16 mouse cellular contexts compared by ENCODE assay signal in genomic region chr1:133951598-133951997, GRCm38 (mm10). TPM values are rescaled to one million over a fixed set of nuclear protein-coding genes. Genes with fewer than 3 reads are reported as not detected.
A peak's percentile ranks its signal among the peaks of the same experiment; 100 is the strongest.
DNase-seq lines count a peak whose midpoint lies in the region; ATAC-seq and TF ChIP-seq lines count a peak whose summit lies in the region.
"Had no signal": no experiment of that assay in that cellular context is flagged by ENCODE, and none has a peak within 500 bp of the region (broad histone marks: within the 10 kb centered on the region; RNA-seq: fewer than 3 reads in every experiment).

No protein-coding gene starts in this region.

- peak; percentile 42; the same call in 1 of the 2 replicates for ATAC-seq in lung, embryonic 16.5 days (ENCODE audit: low read depth)
- peak; percentile 95 for ATAC-seq in liver, embryonic 11.5 days (replicated peaks; ENCODE audit: low FRiP score)
- peak; percentile 54; the same call in 1 of the 2 replicates for ATAC-seq in stomach, postnatal 0 days (ENCODE audit: low FRiP score, low TSS enrichment)

- WGBS in lung, embryonic 16.5 days: 36% methylated on average over 6 of the region's 6 CpGs
- WGBS in liver, embryonic 11.5 days: 27% methylated on average over 6 of the region's 6 CpGs
- 65% methylated on average over 6 of the region's 6 CpGs for whole genome bisulfite sequencing in stomach, postnatal 0 days

- no peaks in the 10 kb centered on the region for H3K27me3 ChIP-seq in lung, embryonic 16.5 days (ENCODE audit: control insufficient read depth, insufficient read depth, low read depth, low read length)
- no peaks in the 10 kb centered on the region for H3K27me3 ChIP-seq in liver, embryonic 11.5 days (replicated peaks; ENCODE audit: control insufficient read depth, insufficient read depth, low read length)
- H3K27me3 ChIP-seq in stomach, postnatal 0 days (ENCODE audit: control insufficient read depth, insufficient read depth, low read length): no peaks in the 10 kb centered on the region

- TF ChIP-seq CTCF in stomach, postnatal 0 days (IDR thresholded peaks at IDR 0.05; ENCODE audit: low read depth): no peak

- TF ChIP-seq EP300 in stomach, postnatal 0 days (optimal IDR thresholded peaks at IDR 0.05): no peak

- H3K4me2 ChIP-seq in lung, embryonic 16.5 days (ENCODE audit: low read depth, low read length): no peak overlapping the region
- H3K4me2 ChIP-seq in liver, embryonic 11.5 days: peak overlapping the region; percentile 39
- H3K4me2 ChIP-seq in stomach, postnatal 0 days (replicated peaks; ENCODE audit: low read depth): no peak overlapping the region
- H3K4me2 ChIP-seq: hindbrain, embryonic 14.5 days; limb, embryonic 13.5 days had no signal

- H3K4me1 ChIP-seq in lung, embryonic 16.5 days (replicated peaks; ENCODE audit: control insufficient read depth, insufficient read depth, low read length): peaks cover 16% of the 10 kb centered on the region
- peaks cover 40% of the 10 kb centered on the region for H3K4me1 ChIP-seq in liver, embryonic 11.5 days (replicated peaks; ENCODE audit: control insufficient read depth, insufficient read depth, low read length)
- H3K4me1 ChIP-seq in stomach, postnatal 0 days (replicated peaks; ENCODE audit: control insufficient read depth, insufficient read depth): no peaks in the 10 kb centered on the region

- no peaks in the 10 kb centered on the region for H3K36me3 ChIP-seq in lung, embryonic 16.5 days (ENCODE audit: control insufficient read depth, insufficient read depth, low read length)
- no peaks in the 10 kb centered on the region for H3K36me3 ChIP-seq in liver, embryonic 11.5 days (ENCODE audit: control insufficient read depth, insufficient read depth, low read length)
- no peaks in the 10 kb centered on the region for H3K36me3 ChIP-seq in stomach, postnatal 0 days (ENCODE audit: control insufficient read depth, insufficient read depth, low read length)
- H3K36me3 ChIP-seq: limb, embryonic 13.5 days; midbrain, embryonic 10.5 days had no signal

- no peak overlapping the region for H3K9ac ChIP-seq in lung, embryonic 16.5 days (ENCODE audit: low read length)
- H3K9ac ChIP-seq in liver, embryonic 11.5 days (ENCODE audit: low read depth, low read length): peak overlapping the region; percentile 49; the same call in 1 of the 2 replicates
- H3K9ac ChIP-seq in stomach, postnatal 0 days (ENCODE audit: low read length): no peak overlapping the region
- H3K9ac ChIP-seq: hindbrain, embryonic 14.5 days; limb, embryonic 13.5 days had no signal

- H3K27ac ChIP-seq in lung, embryonic 16.5 days (ENCODE audit: low read length): no peak overlapping the region
- H3K27ac ChIP-seq in liver, embryonic 11.5 days (ENCODE audit: low read depth, low read length): peak overlapping the region; percentile 90
- no peak overlapping the region for H3K27ac ChIP-seq in stomach, postnatal 0 days (replicated peaks)
- H3K27ac ChIP-seq: hindbrain, embryonic 14.5 days; left cerebral cortex, adult 2 months; limb, embryonic 13.5 days; midbrain, embryonic 10.5 days had no signal

- no peak overlapping the region for H3K4me3 ChIP-seq in lung, embryonic 16.5 days (ENCODE audit: low read length)
- H3K4me3 ChIP-seq in liver, embryonic 11.5 days (ENCODE audit: low read depth, low read length): no peak overlapping the region
- H3K4me3 ChIP-seq in stomach, postnatal 0 days (ENCODE audit: low read depth, low read length): no peak overlapping the region
- H3K4me3 ChIP-seq: left cerebral cortex, adult 2 months; limb, embryonic 13.5 days; midbrain, embryonic 10.5 days had no signal

- DNase-seq in embryo, embryonic 10 days (ENCODE audit: low spot score): peak; percentile 23
- no peak for DNase-seq in embryo, embryonic 11 days
- DNase-seq in lung, adult 18-20 months: no peak
- no peak for DNase-seq in liver, embryonic 11.5 days (ENCODE audit: low spot score)
- no peak for DNase-seq in stomach, postnatal 0 days (ENCODE audit: low spot score)
- no peak for DNase-seq in adipocyte (ENCODE audit: low spot score)
- DNase-seq in neural tube, embryonic 10.5 days (ENCODE audit: extremely low spot score, low spot score): no peak
- DNase-seq: cerebellum, adult 9-11 months; gastrocnemius, postnatal 25 days; kidney, adult 9 months; right cerebral cortex, postnatal 14 days had no signal

- no peaks in the 10 kb centered on the region for H3K9me3 ChIP-seq in lung, embryonic 16.5 days (ENCODE audit: control insufficient read depth, low read length)
- no peaks in the 10 kb centered on the region for H3K9me3 ChIP-seq in liver, embryonic 11.5 days (ENCODE audit: control insufficient read depth, low read length)
- H3K9me3 ChIP-seq in stomach, postnatal 0 days (ENCODE audit: control insufficient read depth, low read length): no peaks in the 10 kb centered on the region
- H3K9me3 ChIP-seq: limb, embryonic 13.5 days; midbrain, embryonic 10.5 days had no signal

RNA-seq across cellular contexts. Expression of gene Prelp, which starts 30.4 kb away (rescaled TPM):
- polyA plus RNA-seq in lung, embryonic 16.5 days (2015; fragmentation: Nextera tagmentation; extraction: Ambion mirVana): 22.4 and 28.6 TPM in 2 replicates
- polyA plus RNA-seq in liver, embryonic 11.5 days (2014; fragmentation: Nextera tagmentation; extraction: Ambion mirVana): 0.11 and 0.23 TPM in 2 replicates
- polyA plus RNA-seq in stomach, postnatal 0 days (2015; fragmentation: Nextera tagmentation; extraction: Ambion mirVana): 4.7 and 5.3 TPM in 2 replicates

RNA-seq across cellular contexts. Expression of gene Optc, which starts 43.8 kb away (rescaled TPM):
- 0.29 and 0.54 TPM in 2 replicates for polyA plus RNA-seq in lung, embryonic 16.5 days (2015; fragmentation: Nextera tagmentation; extraction: Ambion mirVana)
- polyA plus RNA-seq in liver, embryonic 11.5 days (2014; fragmentation: Nextera tagmentation; extraction: Ambion mirVana): 0.40 TPM in 1 of 2 replicates, not detected in the other
- 1.3 and 1.6 TPM in 2 replicates for polyA plus RNA-seq in stomach, postnatal 0 days (2015; fragmentation: Nextera tagmentation; extraction: Ambion mirVana)

Comparison
In these comparisons a context has a peak if more than half of its experiments do, and no peak if none do; other contexts are left out.
1. ATAC-seq: peak in every context shown above with its lines; median percentile 95 in liver, embryonic 11.5 days; 54 in stomach, postnatal 0 days; 42 in lung, embryonic 16.5 days.